Mouse (Mus musculus) neural tube, embryonic 11.5 days (tissue): ENCODE data around the gene Trim28. TPM values are rescaled to one million over a fixed set of nuclear protein-coding genes. Genes with fewer than 3 reads are reported as not detected.

ENCODE experiments used
- ATAC-seq: fragments of 200-750 bp; cut with Nextera tagmentation; 2 replicates; pipeline ENCODE4 v1.8.0; 2017; ENCODE audit warnings: moderate number of reproducible peaks, mild to moderate bottlenecking, moderate TSS enrichment, moderate library complexity; ENCODE audit not compliant: insufficient read depth, low FRiP score, low TSS enrichment
- DNase-seq: peaks from one replicate; pipeline ENCODE4 v3.0.0-alpha.2; 2015; ENCODE audit warnings: low spot score
- H3K27ac ChIP-seq: fragments of 300-500 bp; sonication (generic); 2 replicates; pipeline ENCODE4 v1.5.1; 2014; ENCODE audit warnings: low read depth, mild to moderate bottlenecking, low read length
- H3K27me3 ChIP-seq: fragments of 300-500 bp; sonication (generic); 2 replicates; pipeline ENCODE4 v1.6.1; 2014; ENCODE audit warnings: mild to moderate bottlenecking, low read length, mixed read lengths; ENCODE audit not compliant: control insufficient read depth, insufficient read depth
- H3K36me3 ChIP-seq: fragments of 300-500 bp; sonication (generic); 2 replicates; pipeline ENCODE4 v1.6.1; 2014; ENCODE audit warnings: mild to moderate bottlenecking, low read length, moderate library complexity, mixed read lengths; ENCODE audit not compliant: control insufficient read depth, insufficient read depth
- H3K4me1 ChIP-seq: fragments of 300-500 bp; sonication (generic); 2 replicates; pipeline ENCODE4 v1.6.1; 2014; ENCODE audit warnings: low read length, mixed read lengths; ENCODE audit not compliant: control insufficient read depth, insufficient read depth
- H3K4me2 ChIP-seq: fragments of 300-500 bp; sonication (generic); 2 replicates; pipeline ENCODE4 v1.6.1; 2014; ENCODE audit warnings: low read depth, mild to moderate bottlenecking, moderate library complexity
- H3K4me3 ChIP-seq: fragments of 300-500 bp; sonication (generic); 2 replicates; pipeline ENCODE4 v1.5.1; 2014; ENCODE audit warnings: low read depth, low read length
- H3K9ac ChIP-seq: fragments of 300-500 bp; sonication (generic); 2 replicates; pipeline ENCODE4 v1.6.1; 2014; ENCODE audit warnings: mild to moderate bottlenecking, low read length
- H3K9me3 ChIP-seq: fragments of 300-500 bp; sonication (generic); 2 replicates; pipeline ENCODE4 v1.6.1; 2016; ENCODE audit warnings: low read length; ENCODE audit not compliant: control insufficient read depth
- WGBS: fragments of 180-500 bp; shearing (Covaris S2); extraction: QIAGEN DNeasy Blood & Tissue Kit; methylation state at CpG from one replicate; pipeline ENCODE4 v1.1.7; 2014; 5-methylcytosine and 5-hydroxymethylcytosine counted together
- polyA plus RNA-seq: library from polyadenylated mRNA; unstranded; fragments of >200 nt; fragmentation: Nextera tagmentation; extraction: Ambion mirVana; gene quantifications from 2 replicates; pipeline ENCODE4 v1.2.1, GENCODE M21; 2014

Trim28 gene
- polyA plus RNA-seq, 1 experiment from 2014 or later = 523 TPM

- no peaks in the 10 kb centered on the region for H3K27me3 ChIP-seq
- no peak overlapping the region for H3K27ac ChIP-seq
- ATAC-seq = no peak
- H3K4me2 ChIP-seq = no peak overlapping the region
- no peak overlapping the region for H3K9ac ChIP-seq
- no peaks in the 10 kb centered on the region for H3K4me1 ChIP-seq
- 86% methylated on average over 8 of the region's 8 CpGs for WGBS
- H3K36me3 ChIP-seq = no peaks in the 10 kb centered on the region
- DNase-seq = no peak
- H3K4me3 ChIP-seq = no peak overlapping the region
- H3K9me3 ChIP-seq = no peaks in the 10 kb centered on the region
Observed at GRCm38 (mm10) chr7:12987409-12988189, 11.3 kb upstream of the Trim28 start.

GRCm38 (mm10) chr7:12992222-12992621, 6.7 kb upstream of the Trim28 start:
- Histone ChIP-seq H3K4me1 (no peaks in the 10 kb centered on the region), H3K27ac (no peak overlapping the region), H3K9me3 (no peaks in the 10 kb centered on the region), H3K36me3 (no peaks in the 10 kb centered on the region), H3K4me3 (no peak overlapping the region), H3K27me3 (no peaks in the 10 kb centered on the region), H3K9ac (no peak overlapping the region), H3K4me2 (no peak overlapping the region)
- DNase-seq (no peak), ATAC-seq (no peak)
- WGBS = 8% methylated on average over 3 of the region's 3 CpGs

GRCm38 (mm10) chr7:12993148-12993547, 5.8 kb upstream of the Trim28 start:
- 87% methylated on average over 10 of the region's 10 CpGs for WGBS
- ATAC-seq = no peak

GRCm38 (mm10) chr7:12995862-12996261, 3.1 kb upstream of the Trim28 start:
- Histone ChIP-seq H3K4me3 (no peak overlapping the region), H3K9ac (no peak overlapping the region), H3K4me2 (no peak overlapping the region), H3K36me3 (no peaks in the 10 kb centered on the region), H3K27ac (no peak overlapping the region), H3K4me1 (no peaks in the 10 kb centered on the region), H3K9me3 (no peaks in the 10 kb centered on the region), H3K27me3 (no peaks in the 10 kb centered on the region)
- DNase-seq (no peak), ATAC-seq (no peak)

More at GRCm38 (mm10) chr7:12993148-12993547, 5.8 kb upstream of the Trim28 start:
- Histone ChIP-seq H3K4me3 (no peak overlapping the region), H3K27ac (no peak overlapping the region), H3K9me3 (no peaks in the 10 kb centered on the region), H3K4me2 (no peak overlapping the region), H3K27me3 (no peaks in the 10 kb centered on the region), H3K4me1 (no peaks in the 10 kb centered on the region), H3K9ac (no peak overlapping the region), H3K36me3 (no peaks in the 10 kb centered on the region)
- no peak for DNase-seq

GRCm38 (mm10) chr7:12997230-12997629, 1.7 kb upstream of the Trim28 start:
- H3K4me1 ChIP-seq = no peaks in the 10 kb centered on the region
- WGBS = 70% methylated on average over 5 of the region's 5 CpGs
- H3K27ac ChIP-seq = no peak overlapping the region
- DNase-seq = no peak
- no peak overlapping the region for H3K4me3 ChIP-seq
- H3K36me3 ChIP-seq = no peaks in the 10 kb centered on the region
- ATAC-seq = no peak
- no peaks in the 10 kb centered on the region for H3K27me3 ChIP-seq
- H3K4me2 ChIP-seq = no peak overlapping the region
- H3K9ac ChIP-seq = no peak overlapping the region
- no peaks in the 10 kb centered on the region for H3K9me3 ChIP-seq

- Histone ChIP-seq H3K9me3 (no peaks in the 10 kb centered on the region), H3K27ac (no peak within 1 kb of the TSS), H3K4me1 (no peaks in the 10 kb centered on the region), H3K4me2 (no peak within 1 kb of the TSS), H3K27me3 (no peaks in the 10 kb centered on the region), H3K4me3 (no peak within 1 kb of the TSS), H3K36me3 (no peaks in the 10 kb centered on the region), H3K9ac (no peak within 1 kb of the TSS)
- 84% methylated on average over 5 of the region's 5 CpGs for WGBS
- DNase-seq (no peak), ATAC-seq (no peak)
Observed at GRCm38 (mm10) chr7:12998053-12998452, 861 bp upstream of the Trim28 start, which contains the start of gene Slc27a5. Gene Slc27a5, minus strand, starts transcription at chr7:12998192.

GRCm38 (mm10) chr7:13001584-13001983, 2.7 kb downstream of the Trim28 start:
- H3K4me3 ChIP-seq = no peak overlapping the region
- WGBS = 83% methylated on average over 1 of the region's 1 CpGs
- no peak overlapping the region for H3K4me2 ChIP-seq
- no peaks in the 10 kb centered on the region for H3K9me3 ChIP-seq
- no peak for ATAC-seq
- peaks cover 3% of the 10 kb centered on the region; the same call in 1 of the 2 replicates for H3K36me3 ChIP-seq
- H3K27ac ChIP-seq = no peak overlapping the region
- no peak for DNase-seq
- H3K9ac ChIP-seq = no peak overlapping the region
- no peaks in the 10 kb centered on the region for H3K4me1 ChIP-seq
- no peaks in the 10 kb centered on the region for H3K27me3 ChIP-seq

- Histone ChIP-seq H3K27ac (no peak overlapping the region), H3K9me3 (no peaks in the 10 kb centered on the region), H3K4me1 (peaks cover 3% of the 10 kb centered on the region), H3K4me2 (no peak overlapping the region), H3K27me3 (peaks cover 7% of the 10 kb centered on the region), H3K9ac (no peak overlapping the region), H3K36me3 (peaks cover 5% of the 10 kb centered on the region; the same call in 1 of the 2 replicates), H3K4me3 (no peak overlapping the region)
- 75% methylated on average over 5 of the region's 5 CpGs for WGBS
- DNase-seq (no peak), ATAC-seq (no peak)
Observed at GRCm38 (mm10) chr7:13003380-13003779, 4.5 kb downstream of the Trim28 start.

- H3K27ac ChIP-seq = no peak overlapping the region
- ATAC-seq (no peak), DNase-seq (no peak)
- peaks cover 7% of the 10 kb centered on the region for H3K27me3 ChIP-seq
- peaks cover 5% of the 10 kb centered on the region; the same call in 1 of the 2 replicates for H3K36me3 ChIP-seq
- H3K9me3 ChIP-seq = no peaks in the 10 kb centered on the region
- H3K4me1 ChIP-seq = peaks cover 8% of the 10 kb centered on the region
- no peak overlapping the region for H3K9ac ChIP-seq
- no peak overlapping the region for H3K4me2 ChIP-seq
- H3K4me3 ChIP-seq = no peak overlapping the region
- 91% methylated on average over 17 of the region's 17 CpGs for WGBS
Observed at GRCm38 (mm10) chr7:13006011-13006410, 7.1 kb downstream of the Trim28 start.
